Mouse (Mus musculus) heart, embryonic 12.5 days (tissue): Measurements from ENCODE around the gene Mrpl46. TPM values are rescaled to one million over a fixed set of nuclear protein-coding genes. Genes with fewer than 3 reads are reported as not detected.

Source experiments
- ATAC-seq: fragments of 200-750 bp; cut with Nextera tagmentation; 2 replicates; pipeline ENCODE4 v1.8.0; 2017; ENCODE audit warnings: moderate TSS enrichment, moderate library complexity; ENCODE audit not compliant: insufficient number of reproducible peaks, low FRiP score
- H3K27ac ChIP-seq: fragments of 300-500 bp; sonication (generic); 2 replicates; pipeline ENCODE4 v1.5.1; 2016; ENCODE audit warnings: mild to moderate bottlenecking, moderate library complexity; ENCODE audit not compliant: poor library complexity, severe bottlenecking
- H3K27me3 ChIP-seq: fragments of 300-500 bp; sonication (generic); replicated peaks from 2 replicates; pipeline ENCODE4 v1.6.1; 2016; ENCODE audit warnings: mild to moderate bottlenecking, moderate library complexity
- H3K36me3 ChIP-seq: fragments of 300-500 bp; sonication (generic); 2 replicates; pipeline ENCODE4 v1.6.1; 2016; ENCODE audit warnings: mild to moderate bottlenecking, moderate library complexity
- H3K4me1 ChIP-seq: fragments of 300-500 bp; sonication (generic); replicated peaks from 2 replicates; pipeline ENCODE4 v1.6.1; 2016; ENCODE audit warnings: mild to moderate bottlenecking
- H3K4me2 ChIP-seq: fragments of 300-500 bp; sonication (generic); 2 replicates; pipeline ENCODE4 v1.6.1; 2016; ENCODE audit warnings: mild to moderate bottlenecking, moderate library complexity
- H3K4me3 ChIP-seq: fragments of 300-500 bp; sonication (generic); 2 replicates; pipeline ENCODE4 v1.5.1; 2016; ENCODE audit warnings: mild to moderate bottlenecking
- H3K9ac ChIP-seq: fragments of 300-500 bp; sonication (generic); 2 replicates; pipeline ENCODE4 v1.6.1; 2016; ENCODE audit warnings: mild to moderate bottlenecking, moderate library complexity
- H3K9me3 ChIP-seq: fragments of 300-500 bp; sonication (generic); replicated peaks from 2 replicates; pipeline ENCODE4 v1.6.1; 2016; ENCODE audit warnings: mild to moderate bottlenecking, moderate library complexity
- WGBS: fragments of 180-500 bp; shearing (Covaris S2); methylation state at CpG from one replicate; pipeline ENCODE4 v1.1.7; 2016; 5-methylcytosine and 5-hydroxymethylcytosine counted together
- polyA plus RNA-seq: library from polyadenylated mRNA; unstranded; fragments of >200 nt; fragmentation: Nextera tagmentation; extraction: Ambion mirVana; gene quantifications from 2 replicates; pipeline ENCODE4 v1.2.1, GENCODE M21; 2016

Mrpl46 gene
- polyA plus RNA-seq, 1 experiment from 2014 or later, result 62.2 TPM

- no peak overlapping the region for H3K27ac ChIP-seq
- 80% methylated on average over 8 of the region's 8 CpGs for WGBS
- H3K4me2 ChIP-seq, result no peak overlapping the region
- no peak overlapping the region for H3K9ac ChIP-seq
- no peak for ATAC-seq
- no peak overlapping the region for H3K4me3 ChIP-seq
- no peaks in the 10 kb centered on the region for H3K9me3 ChIP-seq
- no peaks in the 10 kb centered on the region for H3K36me3 ChIP-seq
- H3K27me3 ChIP-seq, result no peaks in the 10 kb centered on the region
- no peaks in the 10 kb centered on the region for H3K4me1 ChIP-seq
Observed at GRCm38 (mm10) chr7:78731391-78731790, 51.9 kb downstream of the Mrpl46 start.

Other genes starting within 250 kb of the Mrpl46 start
- 0.49 and 0.74 TPM in 2 replicates for gene Ntrk3, start 45.5 kb downstream of the Mrpl46 start, polyA plus RNA-seq
- 49.2 and 53.3 TPM in 2 replicates for gene Mrps11, start 412 bp downstream of the Mrpl46 start, polyA plus RNA-seq
- 11.6 and 12.4 TPM in 2 replicates for gene Det1, start 63.7 kb upstream of the Mrpl46 start, polyA plus RNA-seq
- 34.2 and 36.3 TPM in 2 replicates for gene Aen, start 112.3 kb upstream of the Mrpl46 start, polyA plus RNA-seq
- gene Isg20, start 129.9 kb upstream of the Mrpl46 start, polyA plus RNA-seq, result 0.63 and 0.72 TPM in 2 replicates